Mouse (Mus musculus): ENCODE measurements around the gene Itgb4.

GRCm38 (mm10) chr11:116055873-116056272, 81.4 kb downstream of the Itgb4 start:
- TF ChIP-seq CTCF (IDR thresholded peaks at IDR 0.05; ENCODE audit: extremely low read depth, insufficient read depth, insufficient read length, insufficient replicate concordance), result no peak
- TF ChIP-seq POLR2A (IDR thresholded peaks at IDR 0.05; ENCODE audit: low read depth, low read length), result no peak
